Mouse (Mus musculus): Measurements from ENCODE around the gene Numbl.

- TF ChIP-seq CTCF (IDR thresholded peaks at IDR 0.05) (no peak), EP300 (IDR thresholded peaks at IDR 0.05; ENCODE audit: insufficient read depth, low read depth, low read length) (no peak), POLR2A (IDR thresholded peaks at IDR 0.05; ENCODE audit: insufficient read depth, low read depth, low read length) (no peak)
Observed at GRCm38 (mm10) chr7:27222538-27222937, 35.7 kb upstream of the Numbl start.
